Mouse (Mus musculus) regulatory T cell (primary cell): ENCODE measurements around the gene Gm3448.
"Not testable (repeated sequence)": the region's sequence is repeated elsewhere in the genome, so short reads cannot be mapped to it uniquely, and the experiment has no call there.

Source experiments
- in situ Hi-C: fragments of 300-600 bp; cut with MboI, MseI; formaldehyde crosslinking; loops from one replicate; pipeline ENCODE4 v1.15.1; 2025; ENCODE audit warnings: high pct_unique_total_duplicates

Gene Gm3448

DNA sequence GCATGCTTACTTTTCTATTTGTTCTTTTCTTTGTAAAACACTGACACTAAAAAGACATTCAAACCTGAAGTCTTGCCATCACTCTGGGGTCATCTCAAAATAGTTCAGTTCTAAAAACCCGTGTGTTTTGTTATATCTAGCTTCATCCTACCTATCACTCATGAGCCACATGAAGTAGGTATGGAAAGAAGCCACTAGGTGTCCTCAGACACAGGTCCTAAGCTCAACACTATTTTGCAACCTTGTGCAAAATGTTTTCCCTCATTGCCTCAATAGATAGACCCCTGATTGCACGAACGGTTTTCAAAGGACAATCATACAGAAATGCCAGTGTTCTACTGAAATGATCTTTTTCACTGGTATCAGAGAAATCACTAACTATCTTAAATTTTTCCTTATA, 882 bp downstream of the Gm3448 start:
- in situ Hi-C loops, result loop anchor here (10.0 to 25.0 kb wide), 2 partner anchors 96 to 347 kb away; partner anchors contain the start of genes 1600012H06Rik, Dll1, Fam120b and Wdr27

DNA sequence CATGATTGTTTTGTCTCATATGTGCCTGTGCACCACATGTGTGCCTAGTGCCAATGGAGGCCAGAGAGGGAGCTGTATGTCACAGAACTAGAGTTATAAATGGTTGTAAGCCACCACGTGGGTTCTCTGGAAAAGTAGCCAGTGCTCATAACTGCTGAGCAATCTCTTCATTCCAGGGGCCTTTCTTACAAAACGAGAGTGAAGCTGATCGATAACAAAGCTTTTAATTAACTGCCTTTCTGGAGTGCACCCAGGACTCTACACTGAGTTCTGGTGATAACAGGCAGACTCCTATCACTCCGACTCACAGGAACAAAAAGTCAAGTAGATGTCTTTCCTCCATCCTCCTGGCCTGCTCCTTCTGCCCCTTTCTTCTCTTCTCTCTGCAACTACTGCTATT, 9.9 kb downstream of the Gm3448 start:
- in situ Hi-C loops, result loop anchor here (25.0 kb wide), 1 partner anchor 356 kb away; the partner anchor contains the start of genes Dll1 and Fam120b

DNA sequence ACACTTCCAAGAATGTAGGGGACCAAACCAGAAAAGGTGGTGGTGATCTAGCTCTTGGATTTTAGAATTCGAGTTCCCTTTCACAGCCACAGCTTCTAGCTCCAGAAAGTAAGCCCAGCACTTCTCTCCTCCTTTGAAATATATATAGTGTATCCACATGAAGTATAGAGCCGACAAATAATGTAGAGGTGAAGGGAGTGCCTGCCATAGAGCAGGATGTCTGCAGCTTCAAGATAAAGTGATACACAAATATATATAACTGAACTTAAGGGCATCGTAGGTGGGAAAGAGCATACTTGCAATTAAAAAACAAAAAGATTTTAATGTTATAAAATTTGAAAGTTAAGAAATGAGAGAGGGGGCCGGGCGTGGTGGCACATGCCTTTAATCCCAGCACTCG, 15.8 kb downstream of the Gm3448 start:
- in situ Hi-C loops, result loop anchor here (5.0 to 25.0 kb wide), 2 partner anchors 68 to 362 kb away; partner anchors contain the start of genes Dll1 and Fam120b

DNA sequence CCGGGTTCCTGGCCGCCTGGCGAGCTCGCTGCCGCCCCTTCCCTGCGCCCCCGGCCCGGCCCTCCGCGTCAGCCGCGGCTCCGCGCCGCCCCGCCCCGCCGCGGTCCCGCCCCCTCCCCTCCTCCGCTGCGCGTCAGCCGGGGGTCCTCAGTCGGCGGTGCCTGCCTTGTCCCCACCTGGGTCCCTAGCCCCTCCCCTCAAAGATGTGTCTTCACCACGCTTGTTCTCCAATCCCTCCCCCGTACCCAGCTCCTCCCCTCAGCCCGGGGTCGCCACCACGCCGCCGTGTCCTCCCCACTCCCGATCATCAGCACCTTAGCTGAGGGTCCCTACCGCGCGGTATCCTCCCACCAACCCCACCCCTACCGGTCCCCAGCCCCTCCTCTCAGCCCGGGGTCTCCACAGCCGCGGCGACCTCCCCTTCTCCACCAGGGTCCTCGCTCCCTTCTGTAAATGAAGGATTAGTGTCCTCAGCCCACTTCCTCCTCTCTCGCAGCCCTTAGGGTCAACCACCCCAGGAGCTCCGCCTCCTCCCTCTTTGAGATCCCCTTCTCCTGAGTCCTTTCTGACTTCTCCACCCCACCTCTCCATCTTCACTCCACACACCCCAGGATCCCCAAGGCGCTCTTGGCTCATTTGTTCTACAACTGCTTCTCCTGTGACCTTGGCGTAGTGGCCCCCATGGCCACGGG, 16.7 kb downstream of the Gm3448 start:
- in situ Hi-C loops, result loop anchor here (5.0 to 25.0 kb wide), 2 partner anchors 67 to 363 kb away; partner anchors contain the start of genes Dll1 and Fam120b

DNA sequence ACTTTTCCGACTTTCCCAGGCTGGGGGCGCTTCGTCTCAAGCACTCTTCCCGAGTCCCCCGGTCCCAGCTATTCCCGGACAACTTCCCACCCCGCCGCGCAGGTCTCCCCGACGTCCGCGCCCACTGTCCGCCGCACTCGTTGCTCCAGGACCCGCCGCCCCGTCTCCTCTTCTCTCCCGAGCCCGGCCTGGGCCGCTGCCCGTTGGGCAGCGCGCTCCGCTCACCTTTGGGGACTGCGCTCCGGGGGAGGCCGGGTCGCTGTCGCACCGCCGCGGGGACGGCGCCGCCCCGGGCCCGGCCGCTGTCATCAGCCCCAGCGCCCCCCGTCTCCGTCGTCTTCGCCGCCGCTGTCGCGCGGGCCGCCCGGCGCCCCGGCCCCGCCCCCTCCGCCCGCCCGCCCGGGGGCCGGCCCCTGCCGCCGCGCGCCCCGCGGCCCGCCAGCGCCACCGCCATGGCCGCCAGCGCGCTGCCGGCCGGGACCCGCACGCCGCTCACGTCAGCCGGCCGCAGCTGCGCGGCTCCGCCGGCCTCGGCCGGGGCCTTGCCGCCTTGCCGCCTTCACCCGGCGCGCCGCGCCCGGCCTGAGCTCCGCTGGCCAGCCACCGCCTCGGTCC, 17.4 kb downstream of the Gm3448 start:
- in situ Hi-C loops, result not testable (repeated sequence)

DNA sequence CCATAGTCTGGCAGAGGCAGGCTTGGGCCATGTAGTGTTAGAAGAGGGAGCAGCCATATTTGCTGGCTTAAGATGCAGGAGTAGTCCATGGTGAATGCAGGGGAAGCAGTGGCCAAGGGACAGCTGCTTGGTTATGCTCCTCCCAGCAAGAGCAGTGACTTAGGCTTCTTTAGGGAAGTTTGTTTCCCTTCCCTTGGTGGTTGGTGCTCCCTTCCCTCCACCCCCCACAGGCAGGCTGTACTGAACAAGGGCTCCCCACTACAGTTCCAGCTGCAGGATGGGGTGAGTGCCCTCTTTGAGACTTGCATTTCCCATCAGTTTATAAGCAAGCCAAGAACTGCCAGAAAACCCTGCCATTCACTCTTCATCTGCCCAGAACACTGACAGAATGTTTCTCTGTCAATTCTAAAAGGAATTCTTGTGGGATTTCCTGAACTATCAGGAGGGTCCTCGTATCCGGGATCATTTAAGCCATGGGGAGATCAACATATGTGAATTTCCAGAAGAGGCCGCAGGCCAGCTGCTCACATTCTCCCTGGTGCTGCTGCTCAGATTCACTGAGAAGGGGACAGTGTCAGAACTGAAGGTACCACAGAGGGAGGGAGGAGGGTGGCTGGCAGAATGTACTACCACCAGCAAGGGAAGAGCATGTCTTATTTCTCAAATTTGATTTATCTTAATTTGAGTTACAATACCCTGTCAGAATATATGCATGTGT, 19.7 kb downstream of the Gm3448 start:
- in situ Hi-C loops, result not testable (repeated sequence)

DNA sequence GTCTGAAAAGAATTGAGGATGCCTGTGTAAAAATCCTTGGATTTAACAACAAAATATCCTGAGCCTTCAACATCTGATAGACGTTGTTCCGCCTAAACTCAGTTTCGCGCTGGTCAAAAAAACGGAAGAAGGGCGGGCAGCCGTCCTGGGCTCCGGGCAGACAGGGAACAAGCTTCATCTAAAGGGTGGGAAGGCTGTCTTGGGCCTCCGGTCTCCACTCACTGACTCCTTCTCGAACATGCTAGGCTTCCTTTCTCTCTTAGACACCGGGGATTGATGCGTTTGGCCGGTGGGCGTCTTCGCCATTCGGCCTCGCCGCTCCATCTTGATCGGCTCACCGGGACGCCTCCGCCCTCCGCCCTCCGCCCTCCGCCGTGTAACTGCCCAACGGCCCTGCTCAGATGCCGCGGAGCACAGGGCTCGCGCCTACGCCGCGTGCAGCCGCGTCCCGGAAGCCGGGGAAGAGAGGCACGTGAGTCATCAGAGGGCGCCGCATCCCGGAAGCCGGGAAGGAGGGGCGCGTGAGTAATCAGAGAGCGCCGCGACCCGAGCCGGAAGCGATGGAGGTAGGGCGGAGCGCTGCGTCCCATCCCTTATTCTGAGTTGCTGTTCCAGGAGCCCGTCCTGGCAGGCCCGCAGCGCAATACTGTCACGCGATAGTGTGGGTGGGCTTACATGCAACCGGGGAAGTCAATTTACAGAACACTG, 31.5 kb downstream of the Gm3448 start, which contains the start of gene Gm3435:
Gene Gm3435 (plus strand): TSS at position 471 of the 708 bp plus-strand sequence.
- in situ Hi-C loops, result not testable (repeated sequence)

DNA sequence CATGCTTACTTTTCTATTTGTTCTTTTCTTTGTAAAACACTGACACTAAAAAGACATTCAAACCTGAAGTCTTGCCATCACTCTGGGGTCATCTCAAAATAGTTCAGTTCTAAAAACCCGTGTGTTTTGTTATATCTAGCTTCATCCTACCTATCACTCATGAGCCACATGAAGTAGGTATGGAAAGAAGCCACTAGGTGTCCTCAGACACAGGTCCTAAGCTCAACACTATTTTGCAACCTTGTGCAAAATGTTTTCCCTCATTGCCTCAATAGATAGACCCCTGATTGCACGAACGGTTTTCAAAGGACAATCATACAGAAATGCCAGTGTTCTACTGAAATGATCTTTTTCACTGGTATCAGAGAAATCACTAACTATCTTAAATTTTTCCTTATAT, 32.2 kb downstream of the Gm3448 start:
- in situ Hi-C loops, result not testable (repeated sequence)

DNA sequence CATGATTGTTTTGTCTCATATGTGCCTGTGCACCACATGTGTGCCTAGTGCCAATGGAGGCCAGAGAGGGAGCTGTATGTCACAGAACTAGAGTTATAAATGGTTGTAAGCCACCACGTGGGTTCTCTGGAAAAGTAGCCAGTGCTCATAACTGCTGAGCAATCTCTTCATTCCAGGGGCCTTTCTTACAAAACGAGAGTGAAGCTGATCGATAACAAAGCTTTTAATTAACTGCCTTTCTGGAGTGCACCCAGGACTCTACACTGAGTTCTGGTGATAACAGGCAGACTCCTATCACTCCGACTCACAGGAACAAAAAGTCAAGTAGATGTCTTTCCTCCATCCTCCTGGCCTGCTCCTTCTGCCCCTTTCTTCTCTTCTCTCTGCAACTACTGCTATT, 41.3 kb downstream of the Gm3448 start:
- in situ Hi-C loops, result not testable (repeated sequence)

DNA sequence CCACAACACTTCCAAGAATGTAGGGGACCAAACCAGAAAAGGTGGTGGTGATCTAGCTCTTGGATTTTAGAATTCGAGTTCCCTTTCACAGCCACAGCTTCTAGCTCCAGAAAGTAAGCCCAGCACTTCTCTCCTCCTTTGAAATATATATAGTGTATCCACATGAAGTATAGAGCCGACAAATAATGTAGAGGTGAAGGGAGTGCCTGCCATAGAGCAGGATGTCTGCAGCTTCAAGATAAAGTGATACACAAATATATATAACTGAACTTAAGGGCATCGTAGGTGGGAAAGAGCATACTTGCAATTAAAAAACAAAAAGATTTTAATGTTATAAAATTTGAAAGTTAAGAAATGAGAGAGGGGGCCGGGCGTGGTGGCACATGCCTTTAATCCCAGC, 47.2 kb downstream of the Gm3448 start:
- in situ Hi-C loops, result loop anchor here (5.0 kb wide), 1 partner anchor 37 kb away; no protein-coding TSS in a partner anchor

DNA sequence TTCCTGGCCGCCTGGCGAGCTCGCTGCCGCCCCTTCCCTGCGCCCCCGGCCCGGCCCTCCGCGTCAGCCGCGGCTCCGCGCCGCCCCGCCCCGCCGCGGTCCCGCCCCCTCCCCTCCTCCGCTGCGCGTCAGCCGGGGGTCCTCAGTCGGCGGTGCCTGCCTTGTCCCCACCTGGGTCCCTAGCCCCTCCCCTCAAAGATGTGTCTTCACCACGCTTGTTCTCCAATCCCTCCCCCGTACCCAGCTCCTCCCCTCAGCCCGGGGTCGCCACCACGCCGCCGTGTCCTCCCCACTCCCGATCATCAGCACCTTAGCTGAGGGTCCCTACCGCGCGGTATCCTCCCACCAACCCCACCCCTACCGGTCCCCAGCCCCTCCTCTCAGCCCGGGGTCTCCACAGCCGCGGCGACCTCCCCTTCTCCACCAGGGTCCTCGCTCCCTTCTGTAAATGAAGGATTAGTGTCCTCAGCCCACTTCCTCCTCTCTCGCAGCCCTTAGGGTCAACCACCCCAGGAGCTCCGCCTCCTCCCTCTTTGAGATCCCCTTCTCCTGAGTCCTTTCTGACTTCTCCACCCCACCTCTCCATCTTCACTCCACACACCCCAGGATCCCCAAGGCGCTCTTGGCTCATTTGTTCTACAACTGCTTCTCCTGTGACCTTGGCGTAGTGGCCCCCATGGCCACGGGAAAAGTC, 48.1 kb downstream of the Gm3448 start:
- in situ Hi-C loops, result loop anchor here (5.0 kb wide), 1 partner anchor 36 kb away; no protein-coding TSS in a partner anchor

DNA sequence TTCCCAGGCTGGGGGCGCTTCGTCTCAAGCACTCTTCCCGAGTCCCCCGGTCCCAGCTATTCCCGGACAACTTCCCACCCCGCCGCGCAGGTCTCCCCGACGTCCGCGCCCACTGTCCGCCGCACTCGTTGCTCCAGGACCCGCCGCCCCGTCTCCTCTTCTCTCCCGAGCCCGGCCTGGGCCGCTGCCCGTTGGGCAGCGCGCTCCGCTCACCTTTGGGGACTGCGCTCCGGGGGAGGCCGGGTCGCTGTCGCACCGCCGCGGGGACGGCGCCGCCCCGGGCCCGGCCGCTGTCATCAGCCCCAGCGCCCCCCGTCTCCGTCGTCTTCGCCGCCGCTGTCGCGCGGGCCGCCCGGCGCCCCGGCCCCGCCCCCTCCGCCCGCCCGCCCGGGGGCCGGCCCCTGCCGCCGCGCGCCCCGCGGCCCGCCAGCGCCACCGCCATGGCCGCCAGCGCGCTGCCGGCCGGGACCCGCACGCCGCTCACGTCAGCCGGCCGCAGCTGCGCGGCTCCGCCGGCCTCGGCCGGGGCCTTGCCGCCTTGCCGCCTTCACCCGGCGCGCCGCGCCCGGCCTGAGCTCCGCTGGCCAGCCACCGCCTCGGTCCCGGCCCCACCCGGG, 48.7 kb downstream of the Gm3448 start:
- in situ Hi-C loops, result loop anchor here (5.0 kb wide), 1 partner anchor 35 kb away; no protein-coding TSS in a partner anchor

DNA sequence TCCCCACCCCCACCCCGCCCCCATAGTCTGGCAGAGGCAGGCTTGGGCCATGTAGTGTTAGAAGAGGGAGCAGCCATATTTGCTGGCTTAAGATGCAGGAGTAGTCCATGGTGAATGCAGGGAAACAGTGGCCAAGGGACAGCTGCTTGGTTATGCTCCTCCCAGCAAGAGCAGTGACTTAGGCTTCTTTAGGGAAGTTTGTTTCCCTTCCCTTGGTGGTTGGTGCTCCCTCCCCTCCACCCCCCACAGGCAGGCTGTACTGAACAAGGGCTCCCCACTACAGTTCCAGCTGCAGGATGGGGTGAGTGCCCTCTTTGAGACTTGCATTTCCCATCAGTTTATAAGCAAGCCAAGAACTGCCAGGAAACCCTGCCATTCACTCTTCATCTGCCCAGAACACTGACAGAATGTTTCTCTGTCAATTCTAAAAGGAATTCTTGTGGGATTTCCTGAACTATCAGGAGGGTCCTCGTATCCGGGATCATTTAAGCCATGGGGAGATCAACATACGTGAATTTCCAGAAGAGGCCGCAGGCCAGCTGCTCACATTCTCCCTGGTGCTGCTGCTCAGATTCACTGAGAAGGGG, 51.1 kb downstream of the Gm3448 start:
- in situ Hi-C loops, result loop anchor here (5.0 kb wide), 1 partner anchor 33 kb away; no protein-coding TSS in a partner anchor

DNA sequence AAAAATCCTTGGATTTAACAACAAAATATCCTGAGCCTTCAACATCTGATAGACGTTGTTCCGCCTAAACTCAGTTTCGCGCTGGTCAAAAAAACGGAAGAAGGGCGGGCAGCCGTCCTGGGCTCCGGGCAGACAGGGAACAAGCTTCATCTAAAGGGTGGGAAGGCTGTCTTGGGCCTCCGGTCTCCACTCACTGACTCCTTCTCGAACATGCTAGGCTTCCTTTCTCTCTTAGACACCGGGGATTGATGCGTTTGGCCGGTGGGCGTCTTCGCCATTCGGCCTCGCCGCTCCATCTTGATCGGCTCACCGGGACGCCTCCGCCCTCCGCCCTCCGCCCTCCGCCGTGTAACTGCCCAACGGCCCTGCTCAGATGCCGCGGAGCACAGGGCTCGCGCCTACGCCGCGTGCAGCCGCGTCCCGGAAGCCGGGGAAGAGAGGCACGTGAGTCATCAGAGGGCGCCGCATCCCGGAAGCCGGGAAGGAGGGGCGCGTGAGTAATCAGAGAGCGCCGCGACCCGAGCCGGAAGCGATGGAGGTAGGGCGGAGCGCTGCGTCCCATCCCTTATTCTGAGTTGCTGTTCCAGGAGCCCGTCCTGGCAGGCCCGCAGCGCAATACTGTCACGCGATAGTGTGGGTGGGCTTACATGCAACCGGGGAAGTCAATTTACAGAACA, 62.8 kb downstream of the Gm3448 start, which contains the start of the genes 9030025P20Rik and Gm3417:
Gene 9030025P20Rik (plus strand): TSS at position 107 of the 677 bp plus-strand sequence.
Gene Gm3417 (minus strand): TSS at position 429 of the 677 bp plus-strand sequence.
- in situ Hi-C loops, result not testable (repeated sequence)

DNA sequence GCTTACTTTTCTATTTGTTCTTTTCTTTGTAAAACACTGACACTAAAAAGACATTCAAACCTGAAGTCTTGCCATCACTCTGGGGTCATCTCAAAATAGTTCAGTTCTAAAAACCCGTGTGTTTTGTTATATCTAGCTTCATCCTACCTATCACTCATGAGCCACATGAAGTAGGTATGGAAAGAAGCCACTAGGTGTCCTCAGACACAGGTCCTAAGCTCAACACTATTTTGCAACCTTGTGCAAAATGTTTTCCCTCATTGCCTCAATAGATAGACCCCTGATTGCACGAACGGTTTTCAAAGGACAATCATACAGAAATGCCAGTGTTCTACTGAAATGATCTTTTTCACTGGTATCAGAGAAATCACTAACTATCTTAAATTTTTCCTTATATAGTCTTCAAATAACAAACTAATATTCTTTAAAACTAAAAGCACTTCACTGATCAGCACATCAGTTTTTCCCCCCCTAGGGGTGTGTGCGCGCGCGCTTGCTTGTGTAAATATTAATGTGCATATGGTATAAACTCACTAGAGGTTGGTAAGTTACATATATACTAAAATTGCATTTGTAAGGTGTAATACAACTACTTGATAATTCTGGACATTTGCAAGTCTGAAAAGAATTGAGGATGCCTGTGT, 63.5 kb downstream of the Gm3448 start:
- in situ Hi-C loops, result not testable (repeated sequence)

DNA sequence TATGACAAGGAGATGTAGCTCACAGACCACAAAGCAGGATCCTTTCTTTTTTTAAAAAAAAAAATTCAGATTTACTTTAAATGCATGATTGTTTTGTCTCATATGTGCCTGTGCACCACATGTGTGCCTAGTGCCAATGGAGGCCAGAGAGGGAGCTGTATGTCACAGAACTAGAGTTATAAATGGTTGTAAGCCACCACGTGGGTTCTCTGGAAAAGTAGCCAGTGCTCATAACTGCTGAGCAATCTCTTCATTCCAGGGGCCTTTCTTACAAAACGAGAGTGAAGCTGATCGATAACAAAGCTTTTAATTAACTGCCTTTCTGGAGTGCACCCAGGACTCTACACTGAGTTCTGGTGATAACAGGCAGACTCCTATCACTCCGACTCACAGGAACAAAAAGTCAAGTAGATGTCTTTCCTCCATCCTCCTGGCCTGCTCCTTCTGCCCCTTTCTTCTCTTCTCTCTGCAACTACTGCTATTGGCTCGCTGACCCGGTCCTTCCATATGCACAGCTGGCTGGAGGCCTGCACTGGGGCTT, 72.9 kb downstream of the Gm3448 start:
- in situ Hi-C loops, result not testable (repeated sequence)

DNA sequence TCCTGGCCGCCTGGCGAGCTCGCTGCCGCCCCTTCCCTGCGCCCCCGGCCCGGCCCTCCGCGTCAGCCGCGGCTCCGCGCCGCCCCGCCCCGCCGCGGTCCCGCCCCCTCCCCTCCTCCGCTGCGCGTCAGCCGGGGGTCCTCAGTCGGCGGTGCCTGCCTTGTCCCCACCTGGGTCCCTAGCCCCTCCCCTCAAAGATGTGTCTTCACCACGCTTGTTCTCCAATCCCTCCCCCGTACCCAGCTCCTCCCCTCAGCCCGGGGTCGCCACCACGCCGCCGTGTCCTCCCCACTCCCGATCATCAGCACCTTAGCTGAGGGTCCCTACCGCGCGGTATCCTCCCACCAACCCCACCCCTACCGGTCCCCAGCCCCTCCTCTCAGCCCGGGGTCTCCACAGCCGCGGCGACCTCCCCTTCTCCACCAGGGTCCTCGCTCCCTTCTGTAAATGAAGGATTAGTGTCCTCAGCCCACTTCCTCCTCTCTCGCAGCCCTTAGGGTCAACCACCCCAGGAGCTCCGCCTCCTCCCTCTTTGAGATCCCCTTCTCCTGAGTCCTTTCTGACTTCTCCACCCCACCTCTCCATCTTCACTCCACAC, 79.7 kb downstream of the Gm3448 start:
- in situ Hi-C loops, result not testable (repeated sequence)
